Mouse (Mus musculus): Measurements from ENCODE around the gene Gm21969. TPM values are rescaled to one million over a fixed set of nuclear protein-coding genes. Genes with fewer than 3 reads are reported as not detected.

Gm21969 gene
- polyA plus RNA-seq, 1 experiment from 2014 or later: not detected

DNA sequence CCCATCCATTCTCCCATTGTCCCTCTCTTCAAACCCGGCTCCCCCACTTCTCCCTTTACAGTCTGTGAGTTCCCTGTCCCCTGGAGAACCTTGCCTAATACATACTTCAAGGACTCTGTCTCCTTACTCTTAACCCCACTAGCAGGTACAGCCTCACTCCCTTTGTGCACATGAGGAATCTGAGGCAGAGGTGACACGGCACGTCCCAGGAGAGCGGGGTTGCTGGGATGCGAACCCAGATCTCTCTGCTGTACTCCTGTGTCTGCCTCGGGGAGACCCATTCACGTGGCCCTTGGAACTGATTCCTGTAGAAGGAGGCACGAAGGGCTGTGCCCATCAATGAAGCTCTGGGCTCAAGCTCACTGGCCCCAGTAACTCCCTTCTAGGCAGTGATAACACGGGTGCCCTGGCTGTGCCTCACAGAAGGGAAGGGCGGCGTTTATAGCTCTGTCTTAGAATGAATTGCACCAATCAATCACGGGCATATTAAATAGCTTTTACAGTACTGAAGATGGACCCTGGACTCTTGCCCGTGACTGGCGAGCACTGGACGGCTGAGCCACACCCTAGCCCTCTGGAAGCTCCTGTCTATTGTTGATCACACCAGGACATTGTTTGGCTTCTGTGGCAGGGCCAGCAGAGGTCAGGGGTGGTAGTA lies 47.2 kb downstream of the Gm21969 start:
- Histone ChIP-seq H3K4me3 (no peak overlapping the region), H3K4me1 (peaks cover 9% of the 10 kb centered on the region; the same call in 1 of the 2 replicates), H3K36me3 (0 out of 2 replicates have a peak, but pooled peaks cover 5% of the 10 kb centered on the region), H3K9me3 (no peaks in the 10 kb centered on the region), H3K27ac (no peak overlapping the region), H3K27me3 (ENCODE audit: insufficient read depth, poor library complexity, severe bottlenecking) (peaks cover 31% of the 10 kb centered on the region)
- 82% methylated on average over 15 of the region's 15 CpGs for WGBS
- DNase-seq (ENCODE audit: low spot score): no peak

DNA sequence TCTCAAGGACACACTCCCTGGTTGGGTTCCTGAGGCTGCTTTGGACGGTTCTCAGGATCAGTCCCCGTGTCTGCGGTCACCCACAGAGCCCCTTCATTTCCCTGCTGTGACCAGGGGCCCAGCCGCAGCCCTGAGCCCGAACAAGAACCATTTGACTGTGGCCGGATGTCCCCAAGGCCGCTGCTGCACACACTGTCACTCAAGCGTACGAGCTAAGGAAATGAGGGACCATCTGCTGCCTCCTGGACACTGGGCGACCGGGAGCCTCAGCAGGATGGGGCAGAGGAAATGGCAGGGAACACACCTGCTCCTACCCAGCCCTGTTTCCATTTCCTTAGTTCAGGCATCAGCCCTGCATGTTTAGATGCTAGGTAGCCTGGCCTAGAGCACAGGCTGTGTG lies 47.9 kb downstream of the Gm21969 start:
- WGBS: 73% methylated on average over 11 of the region's 11 CpGs
- peaks cover 35% of the 10 kb centered on the region for H3K27me3 ChIP-seq (ENCODE audit: insufficient read depth, poor library complexity, severe bottlenecking)
- H3K36me3 ChIP-seq: 0 out of 2 replicates have a peak, but pooled peaks cover 5% of the 10 kb centered on the region
- H3K9me3 ChIP-seq: no peaks in the 10 kb centered on the region
- no peak for DNase-seq (ENCODE audit: low spot score)
- no peak overlapping the region for H3K27ac ChIP-seq
- H3K4me1 ChIP-seq: peaks cover 9% of the 10 kb centered on the region; the same call in 1 of the 2 replicates
- H3K4me3 ChIP-seq: no peak overlapping the region

DNA sequence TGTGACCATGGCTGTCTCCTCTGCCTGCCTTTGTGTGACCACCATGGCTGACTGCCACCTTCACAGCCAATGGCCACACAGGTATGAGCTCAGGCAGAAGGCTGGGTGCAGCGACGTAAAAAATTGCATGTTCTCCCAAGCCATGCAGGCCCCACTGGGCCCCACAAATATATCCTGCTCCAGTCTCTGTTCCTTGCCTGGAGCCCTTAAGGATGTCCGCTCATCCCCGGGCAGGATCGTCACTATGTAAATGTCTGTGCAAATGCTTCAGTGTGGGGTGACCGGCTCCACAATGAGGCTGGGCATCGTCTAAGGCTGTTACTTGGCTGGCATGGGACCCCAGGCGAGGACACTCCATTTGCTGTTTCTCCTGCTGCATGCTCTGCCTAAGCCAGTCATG lies 50.3 kb downstream of the Gm21969 start, which contains the start of gene Tas1r2:
TSS of gene Tas1r2 (plus strand) at position 301 of the 400 bp plus-strand sequence.
- whole genome bisulfite sequencing: 78% methylated on average over 8 of the region's 8 CpGs
- H3K27ac ChIP-seq: no peak within 1 kb of the TSS
- no peak within 1 kb of the TSS for H3K4me3 ChIP-seq
- no peak for DNase-seq (ENCODE audit: low spot score)
- H3K36me3 ChIP-seq: 0 out of 2 replicates have a peak, but pooled peaks cover under 1% of the 10 kb centered on the region
- peaks cover 3% of the 10 kb centered on the region; the same call in 1 of the 2 replicates for H3K4me1 ChIP-seq
- no peaks in the 10 kb centered on the region for H3K9me3 ChIP-seq
- peaks cover 35% of the 10 kb centered on the region for H3K27me3 ChIP-seq (ENCODE audit: insufficient read depth, poor library complexity, severe bottlenecking)

DNA sequence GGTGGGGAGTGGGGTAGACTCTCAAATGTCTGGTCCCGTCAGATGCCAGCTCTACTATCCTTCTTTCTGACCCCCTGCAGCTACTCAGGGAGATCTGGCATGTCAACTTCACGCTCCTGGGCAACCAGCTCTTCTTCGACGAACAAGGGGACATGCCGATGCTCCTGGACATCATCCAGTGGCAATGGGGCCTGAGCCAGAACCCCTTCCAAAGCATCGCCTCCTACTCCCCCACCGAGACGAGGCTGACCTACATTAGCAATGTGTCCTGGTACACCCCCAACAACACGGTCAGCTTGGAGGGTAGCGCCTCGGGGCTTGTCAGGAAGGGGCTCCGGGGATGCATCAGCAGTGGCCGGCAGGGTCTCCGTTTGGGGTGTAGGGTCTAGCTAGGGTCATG lies 58.9 kb downstream of the Gm21969 start:
- Histone ChIP-seq H3K9me3 (no peaks in the 10 kb centered on the region; the same call in 1 of the 2 replicates), H3K27ac (no peak overlapping the region), H3K27me3 (ENCODE audit: insufficient read depth, poor library complexity, severe bottlenecking) (peaks cover 30% of the 10 kb centered on the region), H3K36me3 (no peaks in the 10 kb centered on the region), H3K4me3 (no peak overlapping the region), H3K4me1 (no peaks in the 10 kb centered on the region)
- 82% methylated on average over 14 of the region's 14 CpGs for WGBS
- DNase-seq (ENCODE audit: low spot score): no peak

DNA sequence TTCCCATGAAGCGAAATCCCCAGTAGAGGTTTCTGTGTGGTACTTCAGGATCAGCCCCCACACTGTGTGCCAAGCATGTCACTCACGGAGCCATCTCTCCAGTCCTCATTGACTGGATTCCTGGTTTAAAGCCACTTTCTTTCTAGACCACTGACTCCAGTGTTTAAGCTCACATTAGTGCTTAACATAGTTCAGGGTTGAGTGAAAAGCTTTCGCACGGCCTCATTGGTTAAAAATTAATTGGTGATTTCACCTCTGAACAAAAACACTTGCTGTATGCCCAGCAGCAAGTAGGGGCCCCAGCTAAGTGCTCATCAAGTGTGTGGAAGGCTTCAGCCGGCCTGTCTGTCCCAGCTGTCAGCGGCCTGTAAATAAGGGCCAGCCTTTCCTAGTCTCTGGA lies 64.6 kb downstream of the Gm21969 start:
- no peak for DNase-seq (ENCODE audit: low spot score)
- H3K27ac ChIP-seq: no peak overlapping the region
- H3K9me3 ChIP-seq: no peaks in the 10 kb centered on the region
- no peaks in the 10 kb centered on the region for H3K4me1 ChIP-seq
- H3K4me3 ChIP-seq: no peak overlapping the region
- H3K27me3 ChIP-seq (ENCODE audit: insufficient read depth, poor library complexity, severe bottlenecking): peaks cover 36% of the 10 kb centered on the region
- 63% methylated on average over 6 of the region's 6 CpGs for WGBS
- H3K36me3 ChIP-seq: no peaks in the 10 kb centered on the region

DNA sequence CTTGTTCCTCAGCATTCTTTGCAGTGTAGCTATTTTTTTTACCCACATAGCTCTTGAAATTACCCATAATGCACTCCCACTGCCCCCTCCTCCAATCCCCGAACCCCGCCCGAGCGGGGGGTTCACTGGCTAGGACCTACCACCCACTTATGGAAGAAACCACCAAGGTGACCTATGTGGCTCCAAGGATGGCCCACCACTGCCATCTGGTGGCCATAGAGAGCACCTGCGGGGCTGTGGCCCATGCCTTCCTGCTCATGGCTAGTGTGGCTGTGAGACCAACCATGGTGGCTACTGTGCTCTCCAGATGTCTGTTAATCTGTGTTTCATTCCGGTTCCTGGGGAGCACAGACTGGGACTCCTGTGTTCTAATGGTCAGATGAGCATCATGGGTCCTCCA lies 66.9 kb downstream of the Gm21969 start:
- 20% methylated on average over 6 of the region's 6 CpGs for WGBS
- no peak overlapping the region for H3K27ac ChIP-seq
- DNase-seq (ENCODE audit: low spot score): peak; percentile 80
- no peaks in the 10 kb centered on the region for H3K36me3 ChIP-seq
- H3K27me3 ChIP-seq (ENCODE audit: insufficient read depth, poor library complexity, severe bottlenecking): peaks cover 49% of the 10 kb centered on the region
- no peaks in the 10 kb centered on the region for H3K9me3 ChIP-seq
- no peaks in the 10 kb centered on the region for H3K4me1 ChIP-seq
- H3K4me3 ChIP-seq: no peak overlapping the region

DNA sequence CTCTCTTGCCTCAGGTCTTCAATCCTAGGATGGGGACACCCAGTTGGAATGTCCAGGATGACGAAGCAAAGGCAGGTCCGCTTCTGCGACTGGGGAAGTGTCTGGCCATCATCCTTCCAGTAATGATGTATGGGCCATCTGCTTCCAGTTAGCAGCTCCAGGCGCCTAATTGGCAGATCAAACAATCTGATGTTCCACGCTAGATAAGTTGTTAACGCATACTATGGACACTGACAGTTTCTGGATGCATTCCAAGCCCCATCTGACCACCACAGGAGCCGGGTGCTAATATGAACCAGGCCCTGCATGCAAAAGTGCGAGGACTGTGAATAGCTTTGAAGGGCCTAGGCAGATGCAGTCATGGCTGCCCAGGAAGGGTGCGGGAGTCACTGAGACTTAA lies 72.7 kb downstream of the Gm21969 start:
- Histone ChIP-seq H3K4me1 (no peaks in the 10 kb centered on the region), H3K36me3 (no peaks in the 10 kb centered on the region), H3K9me3 (peaks cover 3% of the 10 kb centered on the region; the same call in 1 of the 2 replicates), H3K27ac (no peak overlapping the region), H3K27me3 (ENCODE audit: insufficient read depth, poor library complexity, severe bottlenecking) (peaks cover 41% of the 10 kb centered on the region), H3K4me3 (no peak overlapping the region)
- DNase-seq (ENCODE audit: low spot score): no peak
- 54% methylated on average over 9 of the region's 9 CpGs for WGBS

DNA sequence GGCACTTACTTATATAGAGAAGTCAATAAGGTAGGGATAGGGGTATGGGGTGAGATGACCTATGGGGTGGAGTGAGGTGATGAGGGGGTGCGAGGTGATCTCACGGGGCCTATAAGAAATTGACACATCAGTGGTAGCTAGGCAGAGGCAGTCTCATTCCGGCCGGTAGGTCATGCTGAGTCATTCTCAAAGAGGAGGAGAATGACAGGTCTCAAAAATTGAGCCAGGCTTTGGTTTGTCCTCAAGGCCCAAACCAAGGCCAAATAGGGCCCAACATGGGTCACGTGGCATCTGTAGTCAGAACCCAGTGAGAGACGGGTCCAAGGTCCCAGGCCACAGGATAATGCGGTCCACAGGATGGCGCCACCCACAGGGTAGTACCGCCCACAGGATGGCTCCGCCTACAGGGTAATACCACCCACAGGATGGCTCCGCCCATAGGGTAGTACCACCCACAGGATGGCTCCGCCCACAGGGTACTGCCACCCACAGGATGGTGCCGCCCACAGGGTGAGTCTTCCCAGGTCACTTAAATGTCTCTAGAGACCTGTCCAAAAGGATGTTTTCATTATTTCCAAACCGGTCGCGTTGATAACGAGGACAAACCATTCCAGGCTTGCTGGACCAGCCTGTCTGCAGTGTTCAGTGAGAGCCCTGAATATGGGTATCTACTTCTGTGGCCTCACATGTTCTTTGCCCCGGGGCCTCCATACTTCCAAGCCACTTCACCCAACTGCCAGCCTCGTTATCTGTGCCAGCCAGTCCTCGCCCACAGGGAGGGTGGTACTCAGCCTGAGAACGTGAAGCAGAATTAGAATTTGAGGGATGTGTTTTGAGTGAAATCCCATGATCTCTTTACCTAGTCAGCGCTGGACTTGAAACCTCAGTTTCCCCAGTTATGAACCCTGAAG lies 81.0 kb downstream of the Gm21969 start:
- Histone ChIP-seq H3K36me3 (no peaks in the 10 kb centered on the region), H3K27me3 (ENCODE audit: insufficient read depth, poor library complexity, severe bottlenecking) (peaks cover 27% of the 10 kb centered on the region), H3K4me3 (no peak overlapping the region), H3K9me3 (peaks cover 16% of the 10 kb centered on the region), H3K27ac (no peak overlapping the region), H3K4me1 (no peaks in the 10 kb centered on the region)
- DNase-seq (ENCODE audit: low spot score): no peak
- WGBS: 71% methylated on average over 22 of the region's 22 CpGs

DNA sequence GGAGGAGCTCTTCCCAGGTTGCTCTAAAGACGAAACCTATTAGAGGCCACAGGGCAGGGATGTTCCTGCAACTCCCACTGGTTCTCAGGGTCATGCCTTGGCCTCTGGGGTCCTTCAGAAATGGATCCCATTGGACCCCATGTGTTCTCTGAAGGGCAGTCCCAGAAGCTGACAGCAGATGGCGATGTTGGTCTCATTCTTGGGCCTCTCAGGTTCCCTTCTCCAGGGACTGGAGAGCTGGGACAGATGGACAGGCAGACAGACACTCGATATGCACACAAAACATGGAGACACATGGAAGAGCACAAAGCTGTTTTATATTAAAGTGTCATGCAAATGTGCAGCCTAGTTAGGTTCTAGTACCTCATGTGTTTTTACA lies 81.6 kb downstream of the Gm21969 start:
- Histone ChIP-seq H3K27ac (no peak overlapping the region), H3K9me3 (peaks cover 16% of the 10 kb centered on the region), H3K4me1 (no peaks in the 10 kb centered on the region), H3K4me3 (no peak overlapping the region), H3K27me3 (ENCODE audit: insufficient read depth, poor library complexity, severe bottlenecking) (peaks cover 33% of the 10 kb centered on the region), H3K36me3 (no peaks in the 10 kb centered on the region)
- WGBS: 17% methylated on average over 3 of the region's 3 CpGs
- no peak for DNase-seq (ENCODE audit: low spot score)

DNA sequence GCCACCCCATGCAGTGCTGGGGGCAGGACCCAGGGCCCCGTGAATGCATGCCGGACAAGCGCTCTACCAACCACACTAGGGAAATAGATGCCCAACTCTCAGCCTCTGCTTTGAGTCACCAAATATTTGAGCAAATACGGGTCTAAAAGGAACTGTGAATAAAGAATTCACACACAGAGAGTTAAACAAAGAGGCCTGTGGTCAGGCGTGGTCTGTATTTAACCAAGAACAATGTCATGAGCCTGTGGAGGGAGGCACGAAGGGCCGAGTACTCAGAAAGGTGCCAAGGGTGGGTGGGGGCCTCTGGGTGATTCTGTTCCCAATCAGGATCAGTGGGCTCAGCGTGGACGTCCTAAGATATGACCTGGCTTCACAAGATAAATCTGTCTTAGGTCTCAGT lies 85.1 kb downstream of the Gm21969 start:
- H3K27me3 ChIP-seq (ENCODE audit: insufficient read depth, poor library complexity, severe bottlenecking): peaks cover 67% of the 10 kb centered on the region
- 68% methylated on average over 9 of the region's 9 CpGs for WGBS
- no peaks in the 10 kb centered on the region for H3K4me1 ChIP-seq

DNA sequence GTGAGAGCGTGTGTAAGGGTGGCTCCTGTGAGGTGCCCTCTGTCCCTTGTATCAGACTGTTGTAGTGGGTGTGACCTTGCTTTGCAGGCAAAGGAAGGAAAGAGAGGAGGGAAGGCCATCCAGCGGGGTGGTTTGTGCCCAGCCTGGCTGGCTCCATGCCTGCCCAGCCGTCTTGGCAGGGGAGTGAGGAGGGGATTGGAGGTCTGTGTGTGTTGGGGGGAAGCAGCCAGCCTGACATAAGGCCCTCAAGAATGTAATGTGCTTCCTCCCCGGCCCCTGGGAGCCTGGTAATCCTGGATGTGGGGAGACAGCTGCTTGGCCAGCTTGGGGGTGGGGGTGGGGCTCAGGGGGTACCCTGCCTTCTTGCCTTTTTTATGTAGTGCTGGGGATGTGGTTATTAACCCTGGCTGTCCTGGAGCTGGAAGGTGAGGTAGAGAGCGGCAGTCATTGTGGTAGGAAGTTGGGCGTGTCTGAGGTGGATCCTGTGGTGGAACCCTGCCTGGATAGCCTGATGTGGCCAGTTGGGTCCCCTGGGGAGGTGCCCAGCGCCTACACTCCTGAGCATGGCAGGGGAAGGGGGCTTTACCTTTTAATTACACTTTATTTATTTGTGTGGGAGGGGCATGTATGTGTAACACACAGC lies 86.8 kb downstream of the Gm21969 start:
- H3K4me3 ChIP-seq: no peak overlapping the region
- no peaks in the 10 kb centered on the region for H3K4me1 ChIP-seq
- H3K27me3 ChIP-seq (ENCODE audit: insufficient read depth, poor library complexity, severe bottlenecking): peaks cover 84% of the 10 kb centered on the region
- H3K27ac ChIP-seq: no peak overlapping the region
- no peaks in the 10 kb centered on the region for H3K36me3 ChIP-seq
- no peaks in the 10 kb centered on the region for H3K9me3 ChIP-seq
- WGBS: 38% methylated on average over 7 of the region's 7 CpGs
- DNase-seq (ENCODE audit: low spot score): no peak

More for the DNA sequence above, 85.1 kb downstream of the Gm21969 start:
- Histone ChIP-seq H3K27ac (no peak overlapping the region), H3K9me3 (no peaks in the 10 kb centered on the region), H3K36me3 (no peaks in the 10 kb centered on the region), H3K4me3 (no peak overlapping the region)
- DNase-seq (ENCODE audit: low spot score): no peak

DNA sequence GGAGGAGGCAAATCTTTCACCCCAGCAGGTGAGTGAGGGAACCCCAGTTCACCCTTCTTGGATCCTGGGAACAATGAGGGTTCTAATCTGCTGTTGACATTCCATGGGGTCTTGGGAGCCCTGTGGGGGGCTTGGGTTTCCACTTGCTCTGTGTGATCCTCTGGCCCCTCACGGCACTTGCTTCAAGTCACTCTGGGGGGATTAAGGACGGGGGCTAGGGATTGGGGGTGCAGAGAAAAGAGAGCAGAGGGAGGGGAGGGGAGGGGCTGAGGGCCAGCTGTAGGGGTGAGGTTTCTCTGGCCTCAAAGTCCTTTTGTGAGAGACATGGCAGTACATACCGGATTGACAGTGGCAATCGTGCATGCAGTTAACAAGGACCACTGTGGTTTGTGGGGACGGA lies 90.3 kb downstream of the Gm21969 start:
- Histone ChIP-seq H3K4me3 (no peak overlapping the region), H3K27me3 (ENCODE audit: insufficient read depth, poor library complexity, severe bottlenecking) (peaks cover 89% of the 10 kb centered on the region), H3K27ac (no peak overlapping the region), H3K9me3 (no peaks in the 10 kb centered on the region), H3K36me3 (no peaks in the 10 kb centered on the region), H3K4me1 (peaks cover 5% of the 10 kb centered on the region; the same call in 1 of the 2 replicates)
- no peak for DNase-seq (ENCODE audit: low spot score)
- 44% methylated on average over 5 of the region's 5 CpGs for WGBS

DNA sequence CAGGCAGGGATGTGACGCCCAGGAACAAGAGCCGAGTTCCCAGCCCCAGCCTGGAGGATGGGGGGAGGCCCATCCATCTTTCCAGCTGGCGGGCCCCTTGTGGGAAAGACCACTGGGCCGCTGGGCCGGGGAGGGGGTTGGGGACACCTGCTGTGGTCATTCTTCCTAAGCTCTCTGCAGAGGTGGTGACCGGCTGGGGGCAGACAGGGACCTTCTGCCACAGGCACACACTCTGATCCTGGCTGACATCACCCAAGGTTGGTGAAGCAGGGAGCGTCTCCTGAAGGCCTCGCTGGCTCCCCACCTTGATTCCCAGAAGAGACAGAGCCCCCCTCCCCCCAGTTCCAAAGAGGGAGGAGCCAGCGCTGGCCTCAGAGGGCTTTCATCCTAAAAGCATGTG lies 94.8 kb downstream of the Gm21969 start:
- 8% methylated on average over 9 of the region's 9 CpGs for WGBS
- no peak overlapping the region for H3K27ac ChIP-seq
- DNase-seq (ENCODE audit: low spot score): no peak

More for the DNA sequence above, 94.8 kb downstream of the Gm21969 start:
- H3K4me3 ChIP-seq: no peak overlapping the region
- H3K36me3 ChIP-seq: no peaks in the 10 kb centered on the region
- H3K27me3 ChIP-seq (ENCODE audit: insufficient read depth, poor library complexity, severe bottlenecking): peaks cover 79% of the 10 kb centered on the region
- H3K9me3 ChIP-seq: no peaks in the 10 kb centered on the region
- H3K4me1 ChIP-seq: peaks cover 5% of the 10 kb centered on the region; the same call in 1 of the 2 replicates

Measured in heart, embryonic 10.5 days (tissue).